Mouse (Mus musculus) olfactory bulb, adult 2 months (tissue): ENCODE data around the gene Il9r. TPM values are rescaled to one million over a fixed set of nuclear protein-coding genes. Genes with fewer than 3 reads are reported as not detected.
A peak's percentile ranks its signal among the peaks of the same experiment; 100 is the strongest.

Experiments
- H3K27ac ChIP-seq: fragments of 200-500 bp; 2 replicates; pipeline ENCODE4 v1.5.1; 2012; ENCODE audit warnings: low read depth, low read length; ENCODE audit not compliant: insufficient read depth
- H3K4me1 ChIP-seq: fragments of 200-500 bp; 2 replicates; pipeline ENCODE4 v1.6.1; 2012; ENCODE audit warnings: low read length; ENCODE audit not compliant: control insufficient read depth, insufficient read depth
- H3K4me3 ChIP-seq: fragments of 200-500 bp; 2 replicates; pipeline ENCODE4 v1.5.1; 2012; ENCODE audit warnings: mild to moderate bottlenecking, low read depth, low read length, moderate library complexity; ENCODE audit not compliant: insufficient read depth
- CTCF ChIP-seq: fragments of 200-500 bp; IDR thresholded peaks from 2 replicates; pipeline ENCODE4 v1.5.1; 2012; ENCODE audit warnings: low read depth, mild to moderate bottlenecking, low read length, moderate library complexity; ENCODE audit not compliant: insufficient read depth
- POLR2A ChIP-seq: fragments of 200-500 bp; IDR thresholded peaks from 2 replicates; pipeline ENCODE4 v1.6.1; 2012; ENCODE audit warnings: mild to moderate bottlenecking, low read depth, low read length, moderate library complexity; ENCODE audit not compliant: insufficient read depth
- WGBS: fragments of 180-500 bp; shearing (Covaris S2); methylation state at CpG from one replicate; pipeline ENCODE4 v1.1.7; 2018; 5-methylcytosine and 5-hydroxymethylcytosine counted together
- polyA plus RNA-seq: library from polyadenylated mRNA; stranded (reverse); fragments of >200 nt; gene quantifications from 2 replicates; pipeline ENCODE4 v1.2.4, GENCODE M21; 2012; ENCODE audit warnings: low replicate concordance; ENCODE audit not compliant: missing spikeins, insufficient read depth, insufficient read length

Gene Il9r
- polyA plus RNA-seq, 1 experiment, result not detected

GRCm38 (mm10) chr11:32231125-32231524 is 31.0 kb upstream of the Il9r start:
- Histone ChIP-seq H3K4me1 (peaks cover 21% of the 10 kb centered on the region), H3K27ac (no peak overlapping the region), H3K4me3 (no peak overlapping the region)
- TF ChIP-seq CTCF, result no peak
- TF ChIP-seq POLR2A, result no peak
- 88% methylated on average over 2 of the region's 2 CpGs for WGBS

GRCm38 (mm10) chr11:32230220-32230619 is 30.1 kb upstream of the Il9r start:
- Histone ChIP-seq H3K4me3 (no peak overlapping the region), H3K27ac (no peak overlapping the region), H3K4me1 (peaks cover 21% of the 10 kb centered on the region)
- 72% methylated on average over 4 of the region's 4 CpGs for WGBS
- TF ChIP-seq CTCF (no peak), POLR2A (no peak)

- no peak overlapping the region for H3K4me3 ChIP-seq
- TF ChIP-seq POLR2A (no peak), CTCF (no peak)
- H3K4me1 ChIP-seq, result peaks cover 18% of the 10 kb centered on the region
- WGBS, result 92% methylated on average over 3 of the region's 3 CpGs
- no peak overlapping the region for H3K27ac ChIP-seq
Measured at GRCm38 (mm10) chr11:32228292-32228845, 28.3 kb upstream of the Il9r start.

GRCm38 (mm10) chr11:32227555-32227954 is 27.5 kb upstream of the Il9r start:
- TF ChIP-seq POLR2A, result no peak
- TF ChIP-seq CTCF, result no peak
- H3K27ac ChIP-seq, result no peak overlapping the region
- no peak overlapping the region for H3K4me3 ChIP-seq
- WGBS, result 79% methylated on average over 9 of the region's 9 CpGs
- H3K4me1 ChIP-seq, result peaks cover 21% of the 10 kb centered on the region

GRCm38 (mm10) chr11:32227041-32227440 is 27.0 kb upstream of the Il9r start:
- Histone ChIP-seq H3K4me3 (peak overlapping the region; percentile 81), H3K27ac (no peak overlapping the region), H3K4me1 (peaks cover 25% of the 10 kb centered on the region)
- TF ChIP-seq CTCF (no peak), POLR2A (no peak)
- WGBS, result 7% methylated on average over 1 of the region's 1 CpGs

GRCm38 (mm10) chr11:32226124-32226871 is 26.2 kb upstream of the Il9r start, which contains the start of gene Mpg:
Gene Mpg, plus strand, starts transcription at chr11:32226505.
- 4% methylated on average over 47 of the region's 47 CpGs for WGBS
- peaks cover 26% of the 10 kb centered on the region for H3K4me1 ChIP-seq
- TF ChIP-seq POLR2A (peak; percentile 98), CTCF (no peak)

GRCm38 (mm10) chr11:32225222-32226104 is 25.4 kb upstream of the Il9r start:
- Histone ChIP-seq H3K27ac (0 out of 2 replicates have a peak overlapping the region, but pooled peaks have one; percentile 8), H3K4me3 (no peak overlapping the region), H3K4me1 (peaks cover 33% of the 10 kb centered on the region)
- WGBS, result 57% methylated on average over 7 of the region's 7 CpGs
- TF ChIP-seq POLR2A (no peak), CTCF (no peak)

More at GRCm38 (mm10) chr11:32226124-32226871, 26.2 kb upstream of the Il9r start, which contains the start of gene Mpg:
- Histone ChIP-seq H3K4me3 (peak within 1 kb of the TSS; percentile 81), H3K27ac (peak within 1 kb of the TSS; percentile 74)

- Histone ChIP-seq H3K4me1 (peaks cover 33% of the 10 kb centered on the region), H3K27ac (no peak overlapping the region), H3K4me3 (no peak overlapping the region)
- WGBS, result 26% methylated on average over 4 of the region's 4 CpGs
- TF ChIP-seq CTCF (no peak), POLR2A (no peak)
Measured at GRCm38 (mm10) chr11:32224468-32225139, 24.5 kb upstream of the Il9r start.
